Mouse (Mus musculus) bone marrow macrophage, adult 2 months (primary cell): ENCODE results near the gene Grap.

ENCODE experiments used
- CTCF ChIP-seq: IDR thresholded peaks from 2 replicates; pipeline ENCODE4 v1.5.1; 2012; ENCODE audit warnings: low read depth, mild to moderate bottlenecking, low read length, moderate library complexity
- POLR2A ChIP-seq: IDR thresholded peaks from 2 replicates; pipeline ENCODE4 v1.6.1; 2012; ENCODE audit warnings: mild to moderate bottlenecking, low read depth, low read length, borderline replicate concordance

DNA sequence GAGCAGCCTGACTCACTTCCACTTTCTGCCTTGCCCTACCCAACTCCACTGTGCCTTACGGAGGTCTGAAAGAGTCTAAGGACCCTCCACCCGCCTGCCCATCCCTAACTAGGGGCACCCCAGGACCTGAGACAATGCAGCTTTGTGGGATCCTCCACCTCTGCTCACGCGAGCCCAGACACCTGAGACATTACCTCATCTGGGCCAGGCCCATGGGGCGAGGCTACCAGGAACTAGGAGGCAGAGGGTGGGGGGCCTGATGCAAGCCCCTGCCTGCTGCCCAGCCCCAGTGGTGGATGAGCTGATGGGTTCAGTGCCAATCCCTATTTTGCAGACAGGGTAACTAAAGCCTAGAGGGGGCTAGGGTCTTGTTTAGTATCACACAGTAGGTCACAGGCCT lies 46.4 kb downstream of the Grap start:
- TF ChIP-seq POLR2A: no peak
- no peak for TF ChIP-seq CTCF
